Mouse (Mus musculus) G1E (cell line): ENCODE measurements around the gene Mau2.

Experiments used
- CTCF ChIP-seq: IDR thresholded peaks from 2 replicates; pipeline ENCODE4 v1.5.1; 2012; ENCODE audit warnings: low read depth, low read length, inconsistent platforms, mixed read lengths
- GATA2 ChIP-seq: IDR thresholded peaks from 2 replicates; pipeline ENCODE4 v1.6.1; 2012; ENCODE audit warnings: low read depth, low read length, inconsistent platforms, borderline replicate concordance

DNA sequence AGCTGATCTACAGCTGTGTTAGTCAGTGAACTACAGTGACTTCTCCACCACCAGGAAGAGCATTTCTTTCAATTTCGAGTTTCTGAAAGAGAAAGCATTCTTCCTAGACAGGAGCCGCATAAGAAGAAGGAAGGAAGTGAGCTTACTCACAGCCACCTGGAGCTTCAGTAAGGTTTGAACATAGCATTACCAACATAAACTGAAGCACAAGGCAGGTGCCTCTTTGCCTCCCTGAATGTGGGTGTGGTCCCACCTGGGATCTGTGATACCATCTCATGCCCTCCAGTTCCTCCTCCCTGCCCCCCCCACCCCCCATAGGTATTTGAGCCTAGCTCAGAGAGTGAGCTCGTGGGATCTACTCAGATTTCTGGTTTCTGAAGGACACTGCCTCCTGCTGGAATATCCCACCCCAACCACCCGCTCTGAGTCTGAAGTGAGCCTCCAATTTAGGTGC is 39.3 kb downstream of the Mau2 start:
- no peak for TF ChIP-seq CTCF
- TF ChIP-seq GATA2 = no peak
